Mouse (Mus musculus) hindbrain, embryonic 12.5 days (tissue): Measurements from ENCODE around the gene Tmem184b. TPM values are rescaled to one million over a fixed set of nuclear protein-coding genes. Genes with fewer than 3 reads are reported as not detected.

ENCODE experiments used
- ATAC-seq: fragments of 200-750 bp; cut with Nextera tagmentation; 2 replicates; pipeline ENCODE4 v1.8.0; 2017; ENCODE audit warnings: moderate TSS enrichment; ENCODE audit not compliant: low FRiP score
- H3K27ac ChIP-seq: fragments of 300-500 bp; sonication (generic); 2 replicates; pipeline ENCODE4 v1.5.1; 2016; ENCODE audit warnings: mild to moderate bottlenecking
- H3K27me3 ChIP-seq: fragments of 300-500 bp; sonication (generic); 2 replicates; pipeline ENCODE4 v1.6.1; 2016; ENCODE audit warnings: mild to moderate bottlenecking
- H3K36me3 ChIP-seq: fragments of 300-500 bp; sonication (generic); 2 replicates; pipeline ENCODE4 v1.6.1; 2016; ENCODE audit warnings: mild to moderate bottlenecking
- H3K4me1 ChIP-seq: fragments of 300-500 bp; sonication (generic); 2 replicates; pipeline ENCODE4 v1.6.1; 2016
- H3K4me2 ChIP-seq: fragments of 300-500 bp; sonication (generic); replicated peaks from 2 replicates; pipeline ENCODE4 v1.6.1; 2016; ENCODE audit warnings: mild to moderate bottlenecking
- H3K4me3 ChIP-seq: fragments of 300-500 bp; sonication (generic); 2 replicates; pipeline ENCODE4 v1.5.1; 2016; ENCODE audit warnings: mild to moderate bottlenecking
- H3K9ac ChIP-seq: fragments of 300-500 bp; sonication (generic); 2 replicates; pipeline ENCODE4 v1.6.1; 2016; ENCODE audit warnings: mild to moderate bottlenecking, moderate library complexity
- H3K9me3 ChIP-seq: fragments of 300-500 bp; sonication (generic); replicated peaks from 2 replicates; pipeline ENCODE4 v1.6.1; 2016; ENCODE audit warnings: mild to moderate bottlenecking
- WGBS: fragments of 180-500 bp; shearing (Covaris S2); methylation state at CpG from one replicate; pipeline ENCODE4 v1.1.7; 2016; 5-methylcytosine and 5-hydroxymethylcytosine counted together
- polyA plus RNA-seq: library from polyadenylated mRNA; unstranded; fragments of >200 nt; fragmentation: Nextera tagmentation; extraction: Ambion mirVana; gene quantifications from 2 replicates; pipeline ENCODE4 v1.2.1, GENCODE M21; 2016

The Tmem184b gene
- polyA plus RNA-seq, 1 experiment from 2014 or later: 46.2 TPM

DNA sequence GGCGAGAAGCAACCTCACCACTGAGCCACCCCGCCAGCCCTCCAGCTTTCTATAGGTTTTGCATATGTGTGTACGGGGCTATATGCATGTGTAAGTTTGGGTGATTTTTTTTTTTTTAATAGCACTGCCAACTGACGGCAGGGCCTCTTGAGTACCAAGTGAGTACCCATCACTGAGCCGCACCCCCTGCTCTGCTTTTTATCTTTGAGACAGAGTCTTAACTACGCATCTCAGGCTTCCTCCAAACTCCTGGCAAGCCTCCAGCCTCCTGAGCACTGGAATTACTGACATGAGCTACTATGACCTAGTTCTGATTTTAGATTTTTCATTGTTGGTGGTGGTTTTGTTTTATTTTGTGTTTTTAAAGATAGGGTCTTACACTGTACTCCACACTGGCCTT, 24.1 kb upstream of the Tmem184b start:
- Histone ChIP-seq H3K9ac (no peak overlapping the region), H3K4me2 (no peak overlapping the region), H3K9me3 (no peaks in the 10 kb centered on the region), H3K27me3 (no peaks in the 10 kb centered on the region), H3K4me1 (peaks cover 4% of the 10 kb centered on the region; the same call in 1 of the 2 replicates), H3K36me3 (peaks cover 99% of the 10 kb centered on the region), H3K4me3 (no peak overlapping the region), H3K27ac (no peak overlapping the region)
- 92% methylated on average over 6 of the region's 6 CpGs for WGBS
- no peak for ATAC-seq

DNA sequence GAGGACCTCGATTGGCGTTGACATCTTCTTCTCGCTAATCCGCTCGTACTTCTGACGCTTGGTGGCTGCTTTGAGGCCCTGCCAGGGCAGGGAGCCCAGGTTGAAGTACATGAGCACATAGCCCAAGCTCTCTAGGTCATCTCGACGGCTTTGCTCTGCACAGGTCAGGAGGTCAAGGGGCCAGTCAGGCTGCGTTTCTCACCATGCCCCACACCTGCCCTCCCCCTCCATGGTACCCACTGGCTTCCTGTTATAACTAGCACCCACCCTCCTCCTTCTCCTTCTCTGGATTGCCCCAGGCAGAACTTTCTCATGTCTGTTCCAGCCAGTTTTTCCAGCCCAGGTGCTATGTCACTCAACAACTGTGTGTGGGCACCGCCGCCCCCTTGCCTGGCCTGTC, 22.1 kb upstream of the Tmem184b start:
- Histone ChIP-seq H3K9ac (no peak overlapping the region), H3K27me3 (no peaks in the 10 kb centered on the region), H3K27ac (no peak overlapping the region), H3K9me3 (no peaks in the 10 kb centered on the region), H3K4me3 (no peak overlapping the region), H3K36me3 (peaks cover 99% of the 10 kb centered on the region), H3K4me2 (no peak overlapping the region), H3K4me1 (no peaks in the 10 kb centered on the region)
- WGBS: 87% methylated on average over 11 of the region's 11 CpGs
- no peak for ATAC-seq

DNA sequence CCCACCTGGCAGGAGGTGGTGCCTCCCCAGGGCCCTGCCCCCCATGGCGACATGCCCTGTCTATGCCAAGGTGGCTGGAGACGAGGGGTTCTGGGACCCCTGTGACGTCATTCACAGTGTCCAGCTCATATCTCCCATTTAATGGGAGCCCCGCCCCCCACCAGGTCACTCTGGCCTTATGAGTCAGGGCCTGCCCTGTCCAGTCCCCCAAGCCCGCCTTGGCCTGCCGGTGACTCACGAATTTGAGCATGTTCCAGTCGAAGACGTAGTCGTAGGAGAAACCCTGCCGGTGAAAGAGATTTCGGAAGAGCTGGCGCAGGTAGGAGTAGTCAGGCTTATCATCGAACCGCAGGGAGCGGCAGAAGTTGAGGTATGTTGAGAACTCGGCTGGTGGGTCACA, 21.2 kb upstream of the Tmem184b start:
- Histone ChIP-seq H3K4me2 (no peak overlapping the region), H3K27ac (no peak overlapping the region), H3K9ac (no peak overlapping the region), H3K9me3 (no peaks in the 10 kb centered on the region), H3K4me3 (no peak overlapping the region), H3K36me3 (peaks cover 99% of the 10 kb centered on the region), H3K27me3 (no peaks in the 10 kb centered on the region), H3K4me1 (no peaks in the 10 kb centered on the region)
- ATAC-seq: no peak
- 94% methylated on average over 17 of the region's 17 CpGs for WGBS

DNA sequence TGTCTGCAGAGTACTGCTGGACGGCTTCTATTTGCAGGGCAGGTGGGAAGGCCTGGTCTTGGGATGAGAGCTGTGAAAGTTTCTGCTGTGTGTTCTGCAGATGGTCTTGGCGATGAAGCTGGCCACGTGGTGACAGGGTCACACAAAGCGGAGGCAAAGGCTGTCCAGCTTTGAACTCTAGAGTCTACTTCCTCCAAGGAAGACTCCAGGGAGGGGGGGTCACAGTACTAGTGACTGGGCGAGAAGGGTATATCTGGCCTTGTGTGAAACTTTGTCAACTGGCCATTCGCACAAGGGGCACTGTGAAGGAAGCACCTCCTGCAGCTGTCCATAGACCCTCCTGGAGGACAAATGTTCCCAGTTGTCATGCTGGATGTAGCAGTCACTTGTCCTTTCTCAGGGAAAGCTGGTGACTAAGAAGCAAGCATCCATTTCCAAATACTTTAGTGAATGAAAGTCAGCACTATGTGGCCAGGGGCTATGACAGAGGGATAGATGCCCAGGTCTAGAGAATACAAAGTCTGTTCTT, 19.4 kb upstream of the Tmem184b start:
- 93% methylated on average over 6 of the region's 6 CpGs for WGBS
- Histone ChIP-seq H3K4me3 (no peak overlapping the region), H3K4me1 (no peaks in the 10 kb centered on the region), H3K9ac (no peak overlapping the region), H3K27ac (no peak overlapping the region), H3K27me3 (no peaks in the 10 kb centered on the region), H3K36me3 (peaks cover 97% of the 10 kb centered on the region), H3K4me2 (no peak overlapping the region), H3K9me3 (no peaks in the 10 kb centered on the region)
- ATAC-seq: no peak

DNA sequence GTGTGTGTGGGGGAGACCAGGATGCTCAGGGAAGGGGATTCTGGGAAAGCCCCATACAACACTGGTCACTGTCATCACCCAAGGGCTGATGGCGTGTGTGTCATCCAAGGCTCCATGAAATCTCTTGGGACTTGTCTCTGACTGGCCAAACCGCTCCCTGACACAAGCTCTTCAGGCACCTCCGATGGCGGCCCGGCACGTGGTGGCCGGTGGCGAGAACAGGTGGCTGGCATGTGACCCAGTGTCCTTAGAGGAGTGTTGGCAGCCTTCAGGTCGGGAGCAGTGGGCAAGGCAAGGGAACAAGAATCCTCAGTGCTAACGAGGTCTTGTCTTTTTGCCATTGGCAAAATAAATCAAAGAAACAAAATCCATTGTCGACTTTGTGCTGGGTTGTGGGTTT, 15.3 kb upstream of the Tmem184b start:
- Histone ChIP-seq H3K27ac (no peak overlapping the region), H3K9ac (no peak overlapping the region), H3K4me1 (no peaks in the 10 kb centered on the region), H3K27me3 (no peaks in the 10 kb centered on the region), H3K9me3 (no peaks in the 10 kb centered on the region), H3K36me3 (peaks cover 73% of the 10 kb centered on the region), H3K4me2 (no peak overlapping the region), H3K4me3 (no peak overlapping the region)
- whole genome bisulfite sequencing: 92% methylated on average over 11 of the region's 11 CpGs
- ATAC-seq: no peak

DNA sequence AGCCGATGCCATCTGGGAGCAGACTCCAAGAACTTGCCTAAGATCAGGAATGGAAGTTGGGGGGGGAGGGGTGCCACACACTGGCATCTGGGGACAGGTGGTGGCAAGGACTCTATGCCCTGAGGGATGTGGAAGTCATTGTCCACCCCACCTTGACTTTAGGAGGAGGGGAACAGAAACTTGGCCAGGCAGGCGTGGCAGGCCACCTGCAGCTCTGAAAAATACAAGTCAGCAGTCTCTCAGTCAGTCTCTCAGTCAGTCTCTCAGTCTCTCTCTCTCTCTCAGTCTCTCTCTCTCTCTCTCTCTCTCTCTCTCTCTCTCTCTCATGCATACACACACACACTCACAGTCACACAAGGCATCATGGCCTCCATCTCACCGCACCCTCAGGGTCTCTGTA, 14.9 kb upstream of the Tmem184b start:
- H3K9me3 ChIP-seq: no peaks in the 10 kb centered on the region
- WGBS: 98% methylated on average over 3 of the region's 3 CpGs
- H3K27me3 ChIP-seq: no peaks in the 10 kb centered on the region
- no peak overlapping the region for H3K4me3 ChIP-seq
- no peak overlapping the region for H3K4me2 ChIP-seq
- H3K27ac ChIP-seq: no peak overlapping the region
- ATAC-seq: no peak
- H3K4me1 ChIP-seq: no peaks in the 10 kb centered on the region
- no peak overlapping the region for H3K9ac ChIP-seq
- H3K36me3 ChIP-seq: peaks cover 69% of the 10 kb centered on the region

DNA sequence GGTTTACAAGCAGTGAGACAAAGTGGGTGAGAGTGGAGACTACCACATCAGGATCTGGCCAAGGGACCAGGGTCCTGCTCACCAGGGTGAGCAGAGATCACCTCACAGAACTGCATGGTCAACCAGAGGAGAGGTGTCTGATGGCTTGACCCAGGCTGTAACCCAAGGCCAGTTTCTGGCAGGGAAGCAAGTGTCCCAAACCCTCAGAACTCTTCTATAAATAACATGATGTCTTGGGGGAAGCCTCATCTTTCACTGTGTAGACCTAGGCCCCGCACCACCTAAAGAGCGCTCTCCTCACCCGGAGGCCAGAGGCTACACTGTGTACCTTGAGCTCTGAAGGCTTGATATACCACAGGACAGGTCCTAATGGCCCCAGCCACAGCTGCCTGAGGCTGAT, 14.0 kb upstream of the Tmem184b start:
- no peaks in the 10 kb centered on the region for H3K4me1 ChIP-seq
- 95% methylated on average over 3 of the region's 3 CpGs for WGBS

DNA sequence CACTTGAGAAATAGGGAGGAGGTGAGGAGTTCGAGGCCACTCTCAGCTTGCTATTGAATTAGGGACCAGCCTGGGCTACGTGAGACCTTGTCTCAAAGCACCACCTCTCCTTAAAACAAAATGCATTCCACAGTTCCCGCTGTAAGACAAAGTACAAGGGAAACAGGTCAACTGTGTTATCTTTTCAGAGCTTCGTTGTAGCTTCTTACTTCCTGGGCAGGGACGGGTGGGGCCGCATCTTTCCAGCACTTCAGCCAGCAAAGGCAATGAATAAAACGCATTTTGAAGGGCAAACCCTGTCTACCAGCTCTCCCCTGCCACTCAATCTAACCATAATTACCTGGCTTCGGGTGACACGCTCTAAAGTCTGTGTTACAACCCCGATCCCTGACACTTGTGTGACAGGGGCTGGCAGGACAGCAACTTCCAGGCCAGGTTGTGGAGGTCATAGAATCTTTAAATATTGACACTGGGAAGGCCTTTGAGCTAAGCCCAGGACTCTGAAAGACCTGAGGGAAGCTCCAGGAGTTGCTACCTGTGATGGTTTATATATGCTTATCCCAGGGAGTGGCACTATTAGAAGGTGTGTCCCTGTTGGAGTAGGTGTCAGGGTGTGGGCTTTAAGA, 13.2 kb upstream of the Tmem184b start:
- Histone ChIP-seq H3K4me2 (no peak overlapping the region), H3K36me3 (peaks cover 52% of the 10 kb centered on the region), H3K9me3 (no peaks in the 10 kb centered on the region), H3K27me3 (no peaks in the 10 kb centered on the region), H3K4me3 (no peak overlapping the region), H3K9ac (no peak overlapping the region), H3K4me1 (no peaks in the 10 kb centered on the region), H3K27ac (no peak overlapping the region)
- 92% methylated on average over 10 of the region's 10 CpGs for WGBS
- no peak for ATAC-seq

More for the DNA sequence above, 14.0 kb upstream of the Tmem184b start:
- no peak for ATAC-seq
- Histone ChIP-seq H3K27me3 (no peaks in the 10 kb centered on the region), H3K4me3 (no peak overlapping the region), H3K9me3 (no peaks in the 10 kb centered on the region), H3K4me2 (no peak overlapping the region), H3K36me3 (peaks cover 60% of the 10 kb centered on the region), H3K9ac (no peak overlapping the region), H3K27ac (no peak overlapping the region)

DNA sequence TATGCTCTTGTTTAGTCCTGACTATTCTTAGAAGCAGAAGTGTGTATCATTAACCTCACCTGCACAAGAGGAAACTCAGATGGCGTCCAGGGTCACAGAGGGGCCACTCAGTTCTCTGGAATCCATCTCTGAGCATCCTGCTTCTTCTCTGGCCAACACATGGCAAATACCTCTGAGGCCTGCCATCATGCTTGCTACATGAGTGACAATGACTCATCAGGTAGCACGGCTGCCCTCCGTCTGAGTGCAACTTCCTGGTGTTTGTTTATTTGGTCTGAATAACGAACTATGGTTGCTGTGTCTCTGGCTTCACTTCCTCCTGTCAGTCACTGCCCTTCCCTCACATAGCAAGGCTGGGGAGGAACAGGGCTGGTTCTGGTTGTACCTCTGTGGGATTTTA, 11.1 kb upstream of the Tmem184b start:
- no peaks in the 10 kb centered on the region for H3K4me1 ChIP-seq
- no peak overlapping the region for H3K9ac ChIP-seq
- H3K27ac ChIP-seq: no peak overlapping the region
- no peaks in the 10 kb centered on the region for H3K27me3 ChIP-seq
- WGBS: 70% methylated on average over 4 of the region's 4 CpGs
- H3K4me2 ChIP-seq: no peak overlapping the region
- no peak for ATAC-seq
- H3K9me3 ChIP-seq: no peaks in the 10 kb centered on the region
- peaks cover 31% of the 10 kb centered on the region for H3K36me3 ChIP-seq
- H3K4me3 ChIP-seq: no peak overlapping the region

DNA sequence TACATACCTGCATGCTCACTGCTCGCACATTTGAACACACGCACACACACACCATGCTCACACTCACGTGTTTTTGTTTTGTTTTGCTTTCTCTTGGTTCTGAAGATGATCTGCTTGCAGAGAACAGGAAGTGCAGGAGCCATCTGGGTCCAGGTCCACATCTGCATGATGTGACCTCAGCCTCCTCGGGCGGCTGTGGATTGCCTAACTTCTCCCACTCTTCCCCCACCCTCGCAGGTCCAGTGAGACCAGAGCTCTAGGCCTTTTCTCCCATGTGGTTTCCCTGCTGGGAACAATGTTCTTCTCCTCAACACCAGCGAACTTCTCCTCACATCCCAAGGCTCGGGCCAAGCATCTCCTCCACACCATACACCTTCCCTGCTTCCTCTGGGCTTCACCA, 10.4 kb upstream of the Tmem184b start:
- H3K27me3 ChIP-seq: no peaks in the 10 kb centered on the region
- no peak overlapping the region for H3K27ac ChIP-seq
- no peak overlapping the region for H3K4me2 ChIP-seq
- H3K4me1 ChIP-seq: no peaks in the 10 kb centered on the region
- H3K4me3 ChIP-seq: no peak overlapping the region
- H3K36me3 ChIP-seq: peaks cover 25% of the 10 kb centered on the region
- no peaks in the 10 kb centered on the region for H3K9me3 ChIP-seq
- ATAC-seq: no peak
- H3K9ac ChIP-seq: no peak overlapping the region
- WGBS: 84% methylated on average over 8 of the region's 8 CpGs

DNA sequence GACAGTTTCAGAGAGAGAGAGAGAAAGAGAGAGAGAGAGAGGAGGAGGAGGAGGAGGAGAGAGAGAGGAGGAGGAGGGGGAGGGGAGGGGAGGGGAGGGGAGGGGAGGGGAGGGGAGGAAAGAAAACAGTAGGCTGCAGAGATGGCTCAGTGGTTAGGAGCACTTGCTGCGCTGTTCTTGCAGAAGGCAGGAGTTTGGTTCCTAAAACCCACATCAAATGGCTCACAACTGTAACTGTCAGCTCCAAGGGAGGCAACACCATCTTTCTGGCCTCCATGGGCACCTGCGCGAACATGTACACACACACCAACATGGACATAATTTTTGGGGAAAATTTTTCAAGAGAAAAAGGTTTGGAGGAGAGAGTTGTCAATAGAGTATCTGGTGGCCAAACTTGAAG, 9.8 kb upstream of the Tmem184b start:
- 99% methylated on average over 3 of the region's 3 CpGs for WGBS
- Histone ChIP-seq H3K36me3 (peaks cover 19% of the 10 kb centered on the region), H3K9ac (no peak overlapping the region), H3K4me3 (no peak overlapping the region), H3K27me3 (no peaks in the 10 kb centered on the region), H3K4me1 (no peaks in the 10 kb centered on the region), H3K27ac (no peak overlapping the region), H3K4me2 (no peak overlapping the region), H3K9me3 (no peaks in the 10 kb centered on the region)
- no peak for ATAC-seq

DNA sequence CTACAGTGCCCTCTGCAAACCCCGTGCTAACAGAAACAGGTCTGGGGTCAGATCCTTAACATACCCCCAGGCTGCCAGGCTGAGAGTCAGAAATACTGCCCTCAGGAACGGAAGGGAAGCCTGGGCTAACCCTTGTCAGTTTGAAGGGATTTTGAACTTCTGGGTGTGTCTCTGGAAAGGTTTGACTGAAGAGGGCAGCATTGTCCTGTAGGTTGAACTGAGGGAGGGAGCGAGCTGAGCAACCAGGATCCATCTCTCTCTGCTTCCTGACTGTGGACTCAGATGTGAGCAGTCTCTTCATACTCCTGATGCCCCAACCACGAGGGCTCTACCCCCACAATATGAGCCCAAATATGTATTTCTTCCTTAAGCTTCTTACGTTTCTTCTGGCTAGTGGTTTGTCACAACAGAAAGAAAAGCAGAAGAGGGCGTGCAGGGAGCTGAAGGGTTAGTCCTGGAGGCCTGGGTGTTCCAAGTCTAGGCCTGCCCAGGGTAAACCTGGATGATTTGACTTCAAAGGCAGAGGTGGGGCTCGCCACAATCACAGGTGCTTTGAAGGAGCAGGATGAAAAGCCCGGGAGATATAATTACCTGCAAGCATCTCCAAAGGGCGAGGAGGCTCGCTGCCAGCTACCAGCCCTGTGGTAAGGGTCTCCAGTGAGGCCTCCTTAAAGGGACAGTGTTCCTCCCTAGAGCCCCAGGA, 8.1 kb upstream of the Tmem184b start:
- Histone ChIP-seq H3K9me3 (no peaks in the 10 kb centered on the region), H3K4me1 (no peaks in the 10 kb centered on the region), H3K27ac (no peak overlapping the region), H3K27me3 (no peaks in the 10 kb centered on the region), H3K36me3 (peaks cover 5% of the 10 kb centered on the region), H3K9ac (no peak overlapping the region), H3K4me2 (no peak overlapping the region), H3K4me3 (no peak overlapping the region)
- ATAC-seq: no peak
- WGBS: 58% methylated on average over 10 of the region's 10 CpGs

DNA sequence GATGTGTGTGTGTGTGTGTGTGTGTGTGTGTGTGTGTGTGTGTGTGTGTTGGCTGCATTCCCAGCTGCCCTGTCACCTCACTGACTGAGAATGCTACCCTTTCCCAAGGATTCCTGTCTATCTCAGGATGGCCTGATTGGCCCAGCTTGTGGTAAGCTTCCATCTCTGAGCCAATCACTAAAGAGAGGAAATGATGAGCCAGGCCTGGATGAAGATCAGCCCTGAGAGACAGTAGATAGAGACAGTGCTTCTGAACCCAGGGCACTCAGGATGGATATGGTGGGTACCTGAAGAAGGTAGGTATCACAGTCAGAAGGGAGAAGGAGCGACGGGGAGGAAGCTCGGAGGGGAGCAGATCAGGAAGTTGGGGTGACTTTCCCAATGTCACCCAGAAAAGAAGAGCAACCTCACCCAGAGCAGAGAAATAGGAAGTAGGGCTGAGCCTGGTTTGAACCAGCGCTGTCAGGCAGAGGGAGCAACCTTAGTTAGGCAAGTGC, 5.8 kb upstream of the Tmem184b start:
- H3K4me1 ChIP-seq: peaks cover 1% of the 10 kb centered on the region
- WGBS: 93% methylated on average over 4 of the region's 4 CpGs
- H3K4me3 ChIP-seq: no peak overlapping the region
- H3K36me3 ChIP-seq: no peaks in the 10 kb centered on the region
- H3K27ac ChIP-seq: no peak overlapping the region
- no peak overlapping the region for H3K9ac ChIP-seq
- H3K9me3 ChIP-seq: no peaks in the 10 kb centered on the region
- peaks cover 7% of the 10 kb centered on the region; the same call in 1 of the 2 replicates for H3K27me3 ChIP-seq
- ATAC-seq: no peak
- H3K4me2 ChIP-seq: no peak overlapping the region
